Mouse (Mus musculus): ENCODE results near the gene Akap13. TPM values are rescaled to one million over a fixed set of nuclear protein-coding genes. Genes with fewer than 3 reads are reported as not detected.

Akap13 gene
- polyA plus RNA-seq, 1 experiment from 2014 or later: 31.2 TPM

DNA sequence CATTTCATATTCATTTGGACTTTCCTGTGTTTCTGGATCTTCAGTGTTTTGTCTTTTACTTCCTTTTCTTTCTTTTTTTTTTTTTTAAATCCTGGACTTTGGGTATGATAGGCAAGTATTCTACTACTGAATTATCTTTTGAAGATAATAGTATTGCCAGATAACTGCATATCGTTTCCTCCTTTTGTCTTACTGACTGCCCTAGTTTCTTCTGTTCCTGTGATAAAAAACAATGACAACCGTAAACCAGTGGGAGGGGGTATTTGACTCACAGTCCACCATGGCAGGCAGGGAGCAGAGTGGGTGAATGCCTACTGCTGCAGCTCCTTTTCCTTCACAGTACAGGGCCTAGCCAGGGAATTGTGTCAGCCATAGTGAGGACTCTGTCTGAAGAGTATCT, 49.2 kb downstream of the Akap13 start:
- H3K27me3 ChIP-seq (ENCODE audit: low read depth, poor library complexity, severe bottlenecking): no peaks in the 10 kb centered on the region
- no peak for DNase-seq (ENCODE audit: low spot score)
- H3K4me3 ChIP-seq: no peak overlapping the region
- H3K4me1 ChIP-seq: peaks cover 14% of the 10 kb centered on the region
- no peaks in the 10 kb centered on the region for H3K36me3 ChIP-seq
- H3K9me3 ChIP-seq (replicated peaks): no peaks in the 10 kb centered on the region
- 73% methylated on average over 2 of the region's 2 CpGs for WGBS
- no peak overlapping the region for H3K27ac ChIP-seq

DNA sequence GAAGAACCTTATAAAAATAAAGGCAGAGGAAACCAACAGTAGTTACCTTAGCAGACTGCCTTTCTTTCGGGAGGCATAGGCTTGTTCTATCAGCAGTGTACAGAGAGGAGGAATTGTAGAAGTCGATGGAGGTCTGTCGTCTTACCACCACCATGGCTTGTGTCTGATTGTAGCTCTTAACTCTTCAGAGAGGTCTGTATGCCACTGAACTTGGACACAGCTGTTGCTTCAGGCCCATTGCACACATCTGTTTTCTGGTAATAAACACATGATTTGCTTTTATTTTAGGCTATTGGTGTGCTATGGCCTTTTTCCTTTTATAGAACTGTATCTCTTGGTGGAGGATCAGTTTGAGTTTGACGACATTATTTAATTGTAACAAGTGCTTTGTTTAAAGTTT, 51.3 kb downstream of the Akap13 start:
- peaks cover 17% of the 10 kb centered on the region for H3K4me1 ChIP-seq
- 94% methylated on average over 4 of the region's 4 CpGs for WGBS

DNA sequence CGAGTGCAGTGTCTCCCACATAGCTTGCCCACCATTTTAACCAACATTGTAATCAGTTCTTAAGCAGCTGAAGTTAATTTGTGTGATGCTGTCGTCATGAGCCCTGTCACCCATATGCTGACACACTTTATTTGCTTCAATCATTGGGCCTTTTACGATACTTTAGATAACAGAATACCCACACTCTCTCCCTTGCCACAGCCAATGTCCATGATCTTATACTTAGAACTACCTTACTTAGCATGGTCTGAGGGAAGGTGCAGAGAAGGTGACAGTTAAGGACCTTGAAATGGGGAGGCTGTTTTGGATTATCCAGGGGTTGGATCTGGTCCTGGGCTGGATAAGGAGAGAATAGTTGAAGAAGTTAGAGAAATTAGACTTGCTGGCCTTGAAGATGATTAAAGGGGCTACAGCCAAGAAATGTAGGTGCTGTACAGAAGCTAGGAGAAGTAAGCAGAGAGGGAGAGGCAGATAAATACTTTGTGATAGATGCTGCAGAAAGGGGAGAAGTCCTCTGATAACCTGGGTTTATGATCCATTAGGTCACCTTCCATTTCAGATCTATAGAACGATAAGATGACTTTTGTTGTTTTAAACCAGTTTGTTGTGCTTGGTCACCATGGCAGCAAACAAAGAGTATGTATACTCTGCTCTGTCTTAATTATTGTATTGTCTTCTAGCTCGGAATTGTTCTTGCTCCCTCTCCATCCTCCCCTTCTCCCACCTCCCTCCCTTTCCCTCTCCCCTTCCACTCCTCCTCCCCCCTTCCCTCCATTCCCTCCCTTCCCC, 53.9 kb downstream of the Akap13 start:
- Histone ChIP-seq H3K27ac (no peak overlapping the region), H3K4me1 (peaks cover 17% of the 10 kb centered on the region), H3K27me3 (ENCODE audit: low read depth, poor library complexity, severe bottlenecking) (no peaks in the 10 kb centered on the region), H3K36me3 (no peaks in the 10 kb centered on the region), H3K9me3 (replicated peaks) (no peaks in the 10 kb centered on the region), H3K4me3 (no peak overlapping the region)
- WGBS: 61% methylated on average over 5 of the region's 5 CpGs
- DNase-seq (ENCODE audit: low spot score): no peak

More for the DNA sequence above, 51.3 kb downstream of the Akap13 start:
- no peak overlapping the region for H3K27ac ChIP-seq
- no peaks in the 10 kb centered on the region for H3K27me3 ChIP-seq (ENCODE audit: low read depth, poor library complexity, severe bottlenecking)
- no peak for DNase-seq (ENCODE audit: low spot score)
- H3K4me3 ChIP-seq: no peak overlapping the region
- H3K36me3 ChIP-seq: no peaks in the 10 kb centered on the region
- no peaks in the 10 kb centered on the region for H3K9me3 ChIP-seq (replicated peaks)

DNA sequence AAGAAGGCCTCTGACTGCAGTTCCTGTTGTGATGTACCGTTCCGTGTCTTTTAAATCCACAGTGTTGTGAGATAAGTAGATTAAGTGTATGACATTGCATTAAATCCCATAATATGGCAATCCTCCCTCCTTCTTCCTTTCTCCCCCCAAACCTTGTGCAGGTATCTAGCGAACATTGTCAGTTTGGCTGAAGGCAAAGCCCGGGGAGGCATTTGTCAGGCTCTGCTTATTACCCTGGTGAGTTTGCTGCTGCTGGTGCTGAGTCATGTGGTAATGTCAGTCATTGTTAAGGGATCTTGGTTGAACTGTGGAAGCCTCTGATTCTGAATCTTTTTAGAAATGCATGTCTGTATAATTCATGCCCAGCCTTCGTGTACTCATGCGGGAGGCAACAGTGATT, 60.1 kb downstream of the Akap13 start:
- WGBS: 91% methylated on average over 6 of the region's 6 CpGs
- Histone ChIP-seq H3K4me1 (peaks cover 12% of the 10 kb centered on the region; the same call in 1 of the 2 replicates), H3K27ac (no peak overlapping the region), H3K36me3 (no peaks in the 10 kb centered on the region), H3K27me3 (ENCODE audit: low read depth, poor library complexity, severe bottlenecking) (no peaks in the 10 kb centered on the region), H3K9me3 (replicated peaks) (no peaks in the 10 kb centered on the region), H3K4me3 (no peak overlapping the region)
- DNase-seq (ENCODE audit: low spot score): no peak

DNA sequence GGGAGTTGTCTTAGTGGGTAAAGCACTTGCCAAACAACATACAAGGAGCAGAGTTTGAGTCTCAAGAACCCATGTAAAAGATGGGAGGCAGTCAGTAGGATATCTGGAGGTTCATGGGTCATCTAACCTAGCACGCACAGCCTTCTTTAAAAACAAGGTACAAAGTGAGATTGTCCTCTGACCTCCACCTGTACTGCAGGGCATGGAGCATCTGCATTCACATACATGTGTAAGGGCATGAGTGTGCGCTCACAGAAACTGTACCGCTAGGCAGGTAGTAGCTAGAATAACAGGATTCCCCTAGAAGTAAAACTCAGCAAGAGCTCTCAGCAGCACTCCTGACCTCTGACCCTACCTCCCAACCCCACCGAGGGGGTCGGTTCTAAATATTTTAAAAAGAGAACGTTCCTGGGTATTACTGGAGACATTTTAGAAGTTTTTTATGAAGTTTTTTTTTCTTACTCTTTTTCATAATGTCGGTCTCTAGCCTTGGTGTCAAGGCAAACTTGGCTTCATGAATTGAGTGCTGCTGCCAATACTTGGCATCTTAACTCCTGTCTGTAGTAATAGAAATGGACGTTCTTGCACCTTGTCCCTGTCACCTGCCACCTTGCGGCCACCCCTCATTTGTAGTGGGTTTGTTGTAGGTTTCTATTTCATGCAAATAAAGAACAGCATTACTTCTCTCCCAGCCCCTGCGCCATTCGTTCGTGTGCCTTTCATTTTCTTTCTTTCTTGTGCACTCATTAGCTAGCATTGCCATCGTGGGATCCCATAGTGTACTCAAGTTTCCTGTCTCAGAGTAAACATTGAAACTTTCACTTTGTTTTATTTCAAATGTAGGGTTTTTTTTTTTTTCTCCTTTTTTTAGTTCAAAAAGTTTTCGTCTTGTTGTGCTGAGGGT, 61.6 kb downstream of the Akap13 start:
- H3K4me1 ChIP-seq: peaks cover 17% of the 10 kb centered on the region; the same call in 1 of the 2 replicates
- H3K4me3 ChIP-seq: no peak overlapping the region
- DNase-seq (ENCODE audit: low spot score): no peak
- H3K27ac ChIP-seq: no peak overlapping the region
- H3K27me3 ChIP-seq (ENCODE audit: low read depth, poor library complexity, severe bottlenecking): no peaks in the 10 kb centered on the region
- WGBS: 89% methylated on average over 14 of the region's 14 CpGs
- no peaks in the 10 kb centered on the region for H3K9me3 ChIP-seq (replicated peaks)
- H3K36me3 ChIP-seq: no peaks in the 10 kb centered on the region

DNA sequence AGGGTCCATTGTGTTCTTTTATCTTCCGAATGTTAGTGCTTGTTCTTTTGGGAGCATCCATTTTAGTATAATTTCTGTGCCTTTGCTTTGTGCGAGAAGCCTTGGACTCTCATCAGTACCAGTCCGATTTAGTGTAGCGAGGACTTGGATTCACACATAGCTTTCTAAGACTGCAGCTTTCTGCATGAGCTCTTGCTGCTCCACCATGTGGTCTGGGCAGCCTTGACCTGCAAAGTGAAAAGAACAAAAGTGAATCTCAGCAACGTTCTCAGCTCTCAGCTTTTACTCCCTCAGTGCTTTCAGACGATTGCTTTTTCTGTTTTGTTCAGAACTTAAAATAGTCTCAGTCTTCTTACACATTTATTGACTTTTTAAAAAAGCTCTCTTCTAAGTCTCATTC, 65.2 kb downstream of the Akap13 start:
- Histone ChIP-seq H3K4me1 (peaks cover 18% of the 10 kb centered on the region; the same call in 1 of the 2 replicates), H3K27ac (no peak overlapping the region), H3K27me3 (ENCODE audit: low read depth, poor library complexity, severe bottlenecking) (no peaks in the 10 kb centered on the region), H3K36me3 (no peaks in the 10 kb centered on the region), H3K9me3 (replicated peaks) (no peaks in the 10 kb centered on the region), H3K4me3 (no peak overlapping the region)
- no peak for DNase-seq (ENCODE audit: low spot score)
- 84% methylated on average over 6 of the region's 6 CpGs for WGBS

DNA sequence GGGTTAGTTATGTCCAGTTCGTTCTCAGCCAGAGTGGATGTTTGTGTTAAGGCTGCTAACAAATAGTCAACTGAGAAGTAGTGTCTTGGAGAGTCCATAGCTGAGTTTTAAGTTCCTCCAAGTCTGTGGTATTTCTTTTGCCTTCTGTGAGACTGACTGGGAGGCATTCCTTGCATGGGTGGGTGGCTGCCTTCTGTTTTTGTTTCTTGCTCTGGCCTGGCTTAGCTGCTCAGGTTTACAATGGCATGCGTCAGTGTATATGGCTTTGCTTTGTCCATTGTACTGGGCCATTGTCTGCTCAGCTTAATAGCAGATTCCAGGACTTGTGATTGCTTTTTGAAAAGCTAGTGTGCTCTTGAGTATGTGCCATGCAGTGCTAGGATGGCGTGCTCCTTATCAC, 65.9 kb downstream of the Akap13 start:
- 75% methylated on average over 3 of the region's 3 CpGs for WGBS
- H3K36me3 ChIP-seq: no peaks in the 10 kb centered on the region

DNA sequence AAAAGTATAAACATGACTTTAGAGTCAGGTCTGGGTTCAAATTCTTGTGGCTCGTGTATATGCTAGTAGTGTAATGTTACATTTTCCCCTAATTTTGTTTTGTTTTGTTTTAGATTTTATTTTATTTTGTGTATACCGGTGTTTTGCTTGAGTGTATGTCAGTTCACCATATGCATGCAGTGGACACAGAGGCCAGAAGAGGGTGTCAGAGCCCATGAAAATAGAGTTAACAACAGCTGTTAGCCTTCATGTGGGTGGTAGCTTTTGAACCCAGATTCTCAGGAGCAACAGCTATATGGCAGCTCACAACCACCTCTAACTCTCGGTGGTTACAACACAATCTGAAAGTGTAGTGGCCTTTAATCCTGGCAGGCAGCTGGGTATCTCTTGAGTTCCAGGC, 66.9 kb downstream of the Akap13 start:
- no peaks in the 10 kb centered on the region for H3K36me3 ChIP-seq
- H3K4me1 ChIP-seq: peaks cover 18% of the 10 kb centered on the region; the same call in 1 of the 2 replicates
- WGBS: 88% methylated on average over 3 of the region's 3 CpGs
- H3K9me3 ChIP-seq (replicated peaks): no peaks in the 10 kb centered on the region
- H3K27me3 ChIP-seq (ENCODE audit: low read depth, poor library complexity, severe bottlenecking): no peaks in the 10 kb centered on the region
- DNase-seq (ENCODE audit: low spot score): no peak
- H3K27ac ChIP-seq: no peak overlapping the region
- H3K4me3 ChIP-seq: no peak overlapping the region

More for the DNA sequence above, 65.9 kb downstream of the Akap13 start:
- no peaks in the 10 kb centered on the region for H3K9me3 ChIP-seq (replicated peaks)
- H3K27me3 ChIP-seq (ENCODE audit: low read depth, poor library complexity, severe bottlenecking): no peaks in the 10 kb centered on the region
- H3K27ac ChIP-seq: no peak overlapping the region
- no peak overlapping the region for H3K4me3 ChIP-seq
- DNase-seq (ENCODE audit: low spot score): no peak
- H3K4me1 ChIP-seq: peaks cover 18% of the 10 kb centered on the region; the same call in 1 of the 2 replicates

DNA sequence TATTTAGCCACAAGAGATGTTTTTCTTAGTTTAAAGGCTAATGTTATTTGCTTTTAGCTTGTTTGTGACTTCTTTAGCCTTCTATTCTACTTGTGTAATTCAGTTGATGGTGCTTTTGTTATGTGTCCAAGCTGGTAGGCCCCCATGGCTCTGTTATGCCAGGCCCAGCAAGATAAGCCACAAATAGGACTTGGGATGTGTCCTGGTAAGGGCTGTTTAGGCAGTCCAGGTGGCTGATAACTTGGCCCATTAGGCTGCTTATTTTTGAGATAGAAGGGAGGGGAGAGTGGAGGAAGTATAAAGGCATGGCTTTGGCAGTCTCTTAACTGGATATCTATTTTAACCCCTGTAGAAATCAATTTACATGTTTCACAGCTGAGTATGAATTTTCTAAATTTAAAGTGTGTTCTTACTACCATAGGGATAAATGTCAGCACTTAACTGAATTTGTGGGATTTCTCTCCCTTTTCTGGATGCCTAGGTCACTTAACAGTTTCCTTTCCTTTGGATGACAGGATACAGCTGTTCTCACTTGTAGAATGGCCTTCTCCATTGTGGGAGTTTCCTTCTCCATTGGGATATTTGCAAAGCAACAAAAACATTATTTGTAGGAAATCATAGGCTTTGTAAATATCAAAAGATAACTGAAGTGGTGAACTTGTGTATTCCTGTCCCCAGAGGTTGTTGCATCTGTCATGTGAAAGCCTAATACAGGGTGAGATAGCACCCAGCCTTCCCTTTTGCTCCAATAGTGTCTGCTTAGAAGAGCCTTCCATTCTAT, 69.6 kb downstream of the Akap13 start:
- no peak overlapping the region for H3K4me3 ChIP-seq
- H3K9me3 ChIP-seq (replicated peaks): no peaks in the 10 kb centered on the region
- H3K4me1 ChIP-seq: peaks cover 13% of the 10 kb centered on the region; the same call in 1 of the 2 replicates
- no peak overlapping the region for H3K27ac ChIP-seq
- H3K36me3 ChIP-seq: no peaks in the 10 kb centered on the region
- DNase-seq (ENCODE audit: low spot score): no peak
- H3K27me3 ChIP-seq (ENCODE audit: low read depth, poor library complexity, severe bottlenecking): no peaks in the 10 kb centered on the region

DNA sequence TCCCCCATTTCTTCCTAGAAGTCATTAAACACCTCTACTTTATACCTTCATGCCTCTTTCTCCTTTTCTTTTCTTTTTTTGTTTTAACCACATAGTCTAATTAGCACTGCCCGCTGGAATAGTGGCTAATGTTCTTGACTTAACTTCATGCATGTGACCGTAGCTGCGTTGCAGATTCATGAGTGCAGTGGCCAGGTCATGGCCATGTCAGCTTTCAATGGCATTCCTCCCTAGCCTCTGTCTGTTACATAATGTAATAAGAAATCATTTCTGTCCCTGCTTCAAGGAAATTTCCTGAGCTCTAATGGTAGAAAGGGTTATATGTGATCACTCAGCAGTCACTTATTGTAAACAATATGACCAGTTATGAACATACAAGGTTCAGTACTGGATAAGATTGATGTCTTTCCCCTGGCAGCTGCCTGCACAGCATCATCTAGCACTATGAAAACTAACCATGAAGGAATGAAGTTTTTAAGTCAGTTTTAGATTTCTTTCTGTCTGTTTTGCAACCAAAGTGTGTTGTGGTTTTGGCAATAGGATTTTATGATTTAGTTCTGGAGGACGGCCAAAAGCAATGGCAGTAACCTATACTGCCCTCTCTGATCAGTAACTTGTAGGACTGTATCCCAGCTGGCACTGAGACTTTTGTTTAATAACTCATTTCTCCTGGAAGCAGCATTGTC, 70.5 kb downstream of the Akap13 start:
- Histone ChIP-seq H3K9me3 (replicated peaks) (no peaks in the 10 kb centered on the region), H3K27me3 (ENCODE audit: low read depth, poor library complexity, severe bottlenecking) (no peaks in the 10 kb centered on the region), H3K4me3 (no peak overlapping the region), H3K27ac (no peak overlapping the region), H3K4me1 (peaks cover 13% of the 10 kb centered on the region; the same call in 1 of the 2 replicates), H3K36me3 (no peaks in the 10 kb centered on the region)
- no peak for DNase-seq (ENCODE audit: low spot score)
- WGBS: 76% methylated on average over 4 of the region's 4 CpGs

DNA sequence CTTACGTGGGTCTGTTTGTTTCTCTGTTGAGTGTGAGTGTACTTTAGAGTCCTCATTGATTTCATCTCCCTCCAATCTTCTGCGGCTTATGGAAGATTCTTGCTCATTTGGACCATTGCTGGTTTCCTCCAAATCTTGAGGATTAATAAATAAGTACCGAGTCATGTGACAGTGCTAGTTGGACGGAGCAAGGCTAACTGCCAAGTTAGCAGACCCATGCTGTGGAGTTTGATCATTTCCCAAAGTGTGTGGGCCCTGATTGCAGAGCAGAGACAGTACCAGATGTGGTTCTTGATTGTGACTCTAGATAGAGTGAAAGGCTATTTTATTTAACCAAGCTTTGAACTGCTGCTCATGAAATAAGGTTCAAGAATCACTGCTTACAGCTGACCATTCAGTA, 73.4 kb downstream of the Akap13 start:
- DNase-seq (ENCODE audit: low spot score): no peak
- H3K4me1 ChIP-seq: peaks cover 8% of the 10 kb centered on the region; the same call in 1 of the 2 replicates
- 89% methylated on average over 4 of the region's 4 CpGs for WGBS
- no peak overlapping the region for H3K4me3 ChIP-seq
- no peaks in the 10 kb centered on the region for H3K36me3 ChIP-seq
- H3K9me3 ChIP-seq (replicated peaks): no peaks in the 10 kb centered on the region
- H3K27me3 ChIP-seq (ENCODE audit: low read depth, poor library complexity, severe bottlenecking): no peaks in the 10 kb centered on the region
- H3K27ac ChIP-seq: no peak overlapping the region

DNA sequence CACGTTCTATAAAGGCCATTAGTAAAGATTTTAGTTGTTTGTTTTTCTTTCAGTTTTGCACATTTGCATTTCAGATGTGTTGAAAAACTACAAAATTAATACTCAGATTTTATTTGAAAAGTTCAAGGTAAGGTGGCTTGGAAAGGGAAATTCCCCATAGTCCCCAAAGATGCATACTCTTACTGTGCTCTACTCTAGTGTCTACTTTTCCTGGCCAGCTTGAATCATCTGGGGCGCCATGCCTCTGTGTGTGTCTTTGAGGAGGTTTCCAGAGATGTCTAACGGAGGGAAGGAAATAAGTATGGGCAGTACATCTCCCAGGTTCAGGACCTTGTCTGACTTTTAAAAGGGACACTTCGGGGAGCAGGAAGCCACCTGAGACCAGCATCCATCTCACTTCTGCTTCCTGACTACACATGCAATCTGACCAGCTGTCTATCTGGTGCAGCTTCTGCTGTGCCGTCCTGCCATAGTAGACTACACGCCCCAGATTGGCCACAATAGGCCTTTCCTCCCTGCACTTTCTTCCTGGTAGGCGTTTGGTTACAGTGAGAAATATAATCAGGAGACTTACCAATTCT, 74.6 kb downstream of the Akap13 start:
- H3K9me3 ChIP-seq (replicated peaks): no peaks in the 10 kb centered on the region
- no peak overlapping the region for H3K4me3 ChIP-seq
- H3K4me1 ChIP-seq: peaks cover 4% of the 10 kb centered on the region; the same call in 1 of the 2 replicates
- no peak overlapping the region for H3K27ac ChIP-seq
- no peaks in the 10 kb centered on the region for H3K36me3 ChIP-seq
- DNase-seq (ENCODE audit: low spot score): no peak
- WGBS: 87% methylated on average over 7 of the region's 7 CpGs
- H3K27me3 ChIP-seq (ENCODE audit: low read depth, poor library complexity, severe bottlenecking): no peaks in the 10 kb centered on the region
